Mouse (Mus musculus) testis, adult 2 months (tissue): ENCODE measurements around the gene Etl4.

Experiments used
- CTCF ChIP-seq: fragments of 200-500 bp; IDR thresholded peaks from 2 replicates; pipeline ENCODE4 v1.5.1; 2012; ENCODE audit warnings: low read depth, mild to moderate bottlenecking, inconsistent platforms, low read length, moderate library complexity; ENCODE audit not compliant: control insufficient read depth, insufficient read depth, insufficient replicate concordance
- POLR2A ChIP-seq: fragments of 200-500 bp; IDR thresholded peaks from 2 replicates; pipeline ENCODE4 v1.6.1; 2012; ENCODE audit warnings: low read depth, mild to moderate bottlenecking, inconsistent platforms, low read length, moderate library complexity; ENCODE audit not compliant: control insufficient read depth

DNA sequence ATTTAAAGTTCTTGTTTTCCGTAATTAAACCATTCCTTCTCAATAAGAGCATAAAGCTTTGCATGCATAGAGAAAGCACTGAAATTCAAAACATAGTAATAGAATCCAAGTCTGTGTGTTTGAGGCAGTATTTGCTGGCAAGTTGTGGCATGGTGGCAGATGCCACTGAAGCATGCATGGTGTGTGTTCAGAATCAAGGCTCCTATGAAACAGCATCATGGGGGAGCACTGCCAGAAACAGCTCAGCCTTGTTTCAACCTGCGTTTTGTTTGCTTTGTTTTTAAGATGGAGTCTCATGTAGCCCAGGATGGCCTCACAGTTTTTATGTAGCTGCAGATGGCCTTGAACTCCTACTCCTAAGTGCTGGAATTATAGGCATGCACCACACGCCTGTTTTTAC, 614.1 kb downstream of the Etl4 start:
- TF ChIP-seq POLR2A (no peak), CTCF (no peak)
